Mouse (Mus musculus) lung, adult 2 months (tissue): ENCODE measurements around the gene Nsa2.

ENCODE experiments used
- CTCF ChIP-seq: fragments of 200-500 bp; IDR thresholded peaks from 2 replicates; pipeline ENCODE4 v1.5.1; 2011; ENCODE audit warnings: mild to moderate bottlenecking, low read length, control low read depth; ENCODE audit not compliant: insufficient read depth
- POLR2A ChIP-seq: fragments of 200-500 bp; IDR thresholded peaks from 2 replicates; pipeline ENCODE4 v1.6.1; 2011; ENCODE audit warnings: low read depth, mild to moderate bottlenecking, control low read depth, low read length, borderline replicate concordance; ENCODE audit errors: extremely low read depth

GRCm38 (mm10) chr13:97142321-97142720 is 4.6 kb upstream of the Nsa2 start:
- TF ChIP-seq CTCF (no peak), POLR2A (no peak)
